Mouse (Mus musculus): Measurements from ENCODE around the gene Creb5.

Gene Creb5

GRCm38 (mm10) chr6:53429891-53430290, 142.8 kb downstream of the Creb5 start:
- DNase-seq (ENCODE audit: low spot score): no peak

GRCm38 (mm10) chr6:53445862-53446460, 158.9 kb downstream of the Creb5 start:
- no peak for DNase-seq (ENCODE audit: low spot score)

DNA sequence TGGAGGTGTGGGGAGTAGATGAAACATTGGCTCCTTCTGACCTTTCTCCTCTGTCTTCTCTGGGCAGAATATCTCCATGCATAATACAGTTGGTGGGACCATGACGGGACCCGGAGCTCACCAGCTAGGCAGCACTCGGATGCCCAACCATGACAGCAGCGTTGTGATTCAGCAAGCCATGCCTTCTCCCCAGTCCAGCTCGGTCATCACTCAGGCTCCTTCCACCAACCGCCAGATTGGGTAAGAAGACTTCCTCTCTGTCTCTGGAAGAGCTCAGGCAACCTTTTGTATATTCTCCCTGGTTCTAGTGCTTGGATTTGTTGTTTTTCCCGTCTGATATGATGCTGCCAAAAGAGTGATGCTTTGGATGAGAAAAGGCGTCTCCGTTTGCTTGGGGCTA, 160.4 kb downstream of the Creb5 start:
- DNase-seq (ENCODE audit: low spot score): no peak

GRCm38 (mm10) chr6:53448317-53448870, 161.3 kb downstream of the Creb5 start:
- DNase-seq (ENCODE audit: low spot score): no peak

GRCm38 (mm10) chr6:53449437-53450173, 162.5 kb downstream of the Creb5 start:
- peak; percentile 74 for DNase-seq (ENCODE audit: low spot score)

DNA sequence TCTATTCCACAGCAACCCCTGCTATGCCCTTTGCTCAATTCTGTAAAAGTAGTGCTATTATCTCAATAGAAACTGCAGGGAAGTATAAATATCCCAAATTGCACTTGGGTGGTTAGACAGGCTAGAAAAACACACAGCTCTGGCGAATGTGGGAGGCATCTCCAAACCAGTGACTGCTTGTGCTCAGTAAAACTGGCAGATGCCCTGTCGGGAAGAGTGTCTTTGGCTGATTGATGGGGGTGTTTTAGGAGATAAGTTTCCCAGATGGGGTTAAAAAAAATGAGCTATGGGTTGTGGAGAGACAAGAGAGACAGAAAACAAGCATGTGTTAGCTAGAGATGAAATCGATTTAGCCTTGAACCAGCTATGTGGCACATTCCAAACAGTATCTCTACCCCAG, 163.4 kb downstream of the Creb5 start:
- DNase-seq (ENCODE audit: low spot score): no peak

DNA sequence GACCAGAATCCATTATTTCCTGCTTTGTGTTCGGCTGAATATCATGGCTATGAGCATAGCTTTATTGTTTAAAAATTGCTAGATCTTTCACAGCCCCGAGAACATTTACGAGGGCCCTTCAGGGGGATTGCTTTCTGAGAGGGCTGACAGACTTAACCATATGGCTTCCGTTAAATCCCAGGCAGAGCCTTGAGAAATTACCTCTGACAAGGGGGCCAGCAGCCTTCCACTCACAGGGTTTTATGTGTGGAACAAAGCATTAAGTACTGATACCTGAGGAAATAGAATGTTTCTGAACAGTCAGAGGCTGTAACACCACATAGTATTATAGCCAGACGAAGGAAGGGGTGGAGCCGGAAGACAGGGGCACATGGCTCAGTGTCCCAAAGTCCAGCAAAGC, 165.2 kb downstream of the Creb5 start:
- no peak for DNase-seq (ENCODE audit: low spot score)

DNA sequence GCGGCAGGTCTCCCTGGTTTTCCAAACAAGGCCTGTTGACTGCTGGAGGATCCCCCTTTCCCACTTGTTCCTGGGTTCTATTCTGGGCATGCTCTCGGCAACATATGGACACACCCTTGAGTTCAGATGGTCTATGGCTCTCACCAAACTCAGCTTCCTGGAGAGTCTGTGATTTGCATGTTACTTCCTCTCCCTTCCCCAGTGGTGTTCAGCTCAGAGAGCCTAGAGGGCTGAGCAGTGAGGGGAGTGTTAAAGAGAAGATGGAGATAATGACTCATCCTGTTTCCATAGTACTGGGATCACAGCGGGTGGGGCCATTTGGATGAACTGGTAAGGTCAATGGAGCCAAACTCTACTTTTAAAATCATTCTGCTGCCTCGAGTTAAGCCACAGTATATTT, 168.4 kb downstream of the Creb5 start:
- no peak for DNase-seq (ENCODE audit: low spot score)

GRCm38 (mm10) chr6:53456111-53456510, 169.0 kb downstream of the Creb5 start:
- no peak for DNase-seq (ENCODE audit: low spot score)

GRCm38 (mm10) chr6:53459995-53460747, 173.1 kb downstream of the Creb5 start:
- DNase-seq (ENCODE audit: low spot score): no peak

GRCm38 (mm10) chr6:53461056-53461455, 174.0 kb downstream of the Creb5 start:
- DNase-seq (ENCODE audit: low spot score): no peak

GRCm38 (mm10) chr6:53461775-53462770, 175.0 kb downstream of the Creb5 start:
- no peak for DNase-seq (ENCODE audit: low spot score)

DNA sequence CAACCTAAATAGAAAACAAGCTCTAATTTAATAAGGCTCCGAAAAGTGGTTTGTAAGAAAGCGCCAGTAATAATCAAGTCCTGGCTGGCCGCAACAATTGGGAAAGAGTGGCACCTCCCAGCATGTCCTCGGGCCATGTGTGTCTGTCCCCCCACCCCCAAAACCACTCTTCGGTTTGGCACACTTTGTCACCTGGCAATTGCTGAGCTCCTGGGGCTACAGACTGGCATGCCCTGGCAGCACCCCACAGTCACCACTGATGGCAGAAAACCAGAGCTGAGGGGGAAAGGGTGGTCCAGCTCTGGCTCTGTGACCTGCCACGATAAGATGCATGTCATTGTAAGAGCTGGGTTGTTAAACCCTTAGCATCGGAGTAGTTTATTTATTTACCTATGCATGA, 175.7 kb downstream of the Creb5 start:
- DNase-seq (ENCODE audit: low spot score): no peak

GRCm38 (mm10) chr6:53463261-53463813, 176.3 kb downstream of the Creb5 start:
- DNase-seq (ENCODE audit: low spot score): no peak

GRCm38 (mm10) chr6:53469204-53469603, 182.1 kb downstream of the Creb5 start:
- DNase-seq (ENCODE audit: low spot score): no peak

GRCm38 (mm10) chr6:53469703-53470102, 182.6 kb downstream of the Creb5 start:
- DNase-seq (ENCODE audit: low spot score): no peak

DNA sequence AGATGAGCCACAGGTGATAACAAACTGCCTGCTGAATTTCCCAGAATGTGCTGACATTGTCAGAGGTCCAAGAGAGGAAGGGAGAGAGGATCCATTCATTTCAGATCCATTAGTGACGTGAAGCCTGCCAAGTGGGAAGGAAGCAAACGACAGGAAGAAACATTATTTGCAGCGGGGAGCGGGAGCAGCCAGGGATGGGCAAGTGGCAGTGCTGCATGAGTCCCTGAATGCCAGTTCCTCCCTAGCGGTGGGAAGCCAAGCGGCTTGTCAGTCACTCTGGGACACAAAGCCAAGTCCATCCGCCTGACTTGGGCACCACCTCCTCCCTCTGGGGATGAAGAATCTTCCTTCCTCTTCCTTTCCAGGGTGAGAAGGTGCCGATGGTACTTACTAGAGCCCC, 183.5 kb downstream of the Creb5 start:
- DNase-seq (ENCODE audit: low spot score): no peak

DNA sequence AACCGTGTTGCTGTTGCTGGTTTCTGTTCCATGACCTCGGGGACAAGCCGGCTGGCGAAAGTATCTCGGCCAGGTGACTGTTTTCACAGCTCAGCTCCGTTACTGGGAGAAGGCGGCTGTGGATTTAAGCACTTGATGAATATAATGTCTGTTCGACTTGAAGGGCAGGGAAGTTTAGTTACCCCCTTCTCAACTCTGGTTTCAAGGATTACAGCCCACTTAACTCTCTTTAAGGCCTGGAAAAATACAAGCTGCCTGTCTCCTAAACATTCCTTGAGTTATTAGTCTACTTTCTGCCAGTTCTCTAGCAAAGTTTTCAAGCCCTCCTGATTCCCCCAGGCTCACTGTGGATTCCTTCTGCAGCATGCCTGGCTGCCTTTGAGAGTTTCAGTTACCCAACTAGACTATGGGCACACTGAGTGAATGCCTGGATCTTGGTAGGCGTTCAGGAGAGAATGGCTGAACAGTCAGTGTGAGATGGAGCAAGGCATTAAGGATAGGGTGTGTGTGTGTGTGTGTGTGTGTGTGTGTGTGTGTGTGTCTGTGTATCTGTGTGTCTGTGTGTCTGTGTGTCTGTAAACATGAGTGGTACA, 184.0 kb downstream of the Creb5 start:
- DNase-seq (ENCODE audit: low spot score): no peak

DNA sequence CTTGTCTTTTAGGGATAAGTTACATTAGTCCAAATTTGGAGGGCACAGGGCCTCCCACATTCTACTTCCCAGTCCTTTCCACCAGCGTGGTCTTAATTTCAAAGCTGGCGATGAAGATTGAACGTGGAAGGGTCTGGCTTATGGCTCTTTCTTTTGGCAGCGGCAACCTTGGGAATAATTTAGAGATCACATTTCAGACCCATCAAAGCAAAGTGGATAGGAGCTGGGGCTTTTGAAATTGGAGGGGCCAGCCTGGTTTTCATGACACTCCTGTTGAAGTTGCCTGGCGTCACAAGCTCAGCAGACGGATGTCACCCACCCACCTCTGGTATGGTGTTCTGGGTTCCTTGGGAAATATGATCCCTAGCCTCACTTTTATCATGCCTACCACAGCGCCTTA, 185.7 kb downstream of the Creb5 start:
- DNase-seq (ENCODE audit: low spot score): no peak

- no peak for DNase-seq (ENCODE audit: low spot score)
These were observed 190.4 kb downstream of the Creb5 start for GRCm38 (mm10) chr6:53477501-53477900.

- no peak for DNase-seq (ENCODE audit: low spot score)
These were observed 203.8 kb downstream of the Creb5 start for GRCm38 (mm10) chr6:53490917-53491316.
